Mouse (Mus musculus) yolk sac, embryonic 10.5 days (tissue): Measurements from ENCODE around the gene Itgad.

Source experiments
- DNase-seq: peaks from one replicate; pipeline ENCODE4 v3.0.0-alpha.2; 2017; ENCODE audit warnings: low spot score

Itgad gene

DNA sequence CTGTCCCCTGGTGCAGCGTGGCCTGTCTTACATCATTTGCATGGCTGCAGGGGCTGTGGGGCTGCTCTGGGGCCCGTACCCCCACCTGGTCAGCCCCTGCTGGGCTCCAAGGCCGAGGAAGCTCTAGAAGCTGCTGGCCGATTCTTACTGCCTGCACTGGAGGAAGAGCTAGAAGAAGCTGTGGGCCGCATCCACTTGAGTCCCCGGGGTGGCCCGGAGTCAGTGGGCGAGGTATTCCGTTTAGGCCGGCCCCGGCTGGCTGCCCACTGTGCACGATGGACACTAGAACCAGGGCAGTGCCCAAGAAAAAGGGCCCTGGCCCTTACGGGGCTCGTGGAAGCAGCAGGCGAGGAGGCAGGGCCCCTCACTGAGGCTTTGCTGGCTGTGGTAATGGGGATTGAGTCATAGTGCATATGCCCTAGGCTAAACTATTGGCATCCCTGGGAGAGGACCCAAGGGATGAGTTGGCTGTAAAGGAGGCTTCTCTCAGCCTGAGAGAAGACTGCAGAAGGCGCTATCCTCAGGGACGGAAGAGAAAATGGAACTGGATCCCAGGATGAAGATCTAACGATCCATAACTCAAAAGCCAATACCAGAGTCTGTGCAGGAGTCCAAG is 90.3 kb downstream of the Itgad start:
- no peak for DNase-seq

- no peak for DNase-seq
Measured at GRCm38 (mm10) chr7:128245547-128245946, 91.4 kb downstream of the Itgad start.

DNA sequence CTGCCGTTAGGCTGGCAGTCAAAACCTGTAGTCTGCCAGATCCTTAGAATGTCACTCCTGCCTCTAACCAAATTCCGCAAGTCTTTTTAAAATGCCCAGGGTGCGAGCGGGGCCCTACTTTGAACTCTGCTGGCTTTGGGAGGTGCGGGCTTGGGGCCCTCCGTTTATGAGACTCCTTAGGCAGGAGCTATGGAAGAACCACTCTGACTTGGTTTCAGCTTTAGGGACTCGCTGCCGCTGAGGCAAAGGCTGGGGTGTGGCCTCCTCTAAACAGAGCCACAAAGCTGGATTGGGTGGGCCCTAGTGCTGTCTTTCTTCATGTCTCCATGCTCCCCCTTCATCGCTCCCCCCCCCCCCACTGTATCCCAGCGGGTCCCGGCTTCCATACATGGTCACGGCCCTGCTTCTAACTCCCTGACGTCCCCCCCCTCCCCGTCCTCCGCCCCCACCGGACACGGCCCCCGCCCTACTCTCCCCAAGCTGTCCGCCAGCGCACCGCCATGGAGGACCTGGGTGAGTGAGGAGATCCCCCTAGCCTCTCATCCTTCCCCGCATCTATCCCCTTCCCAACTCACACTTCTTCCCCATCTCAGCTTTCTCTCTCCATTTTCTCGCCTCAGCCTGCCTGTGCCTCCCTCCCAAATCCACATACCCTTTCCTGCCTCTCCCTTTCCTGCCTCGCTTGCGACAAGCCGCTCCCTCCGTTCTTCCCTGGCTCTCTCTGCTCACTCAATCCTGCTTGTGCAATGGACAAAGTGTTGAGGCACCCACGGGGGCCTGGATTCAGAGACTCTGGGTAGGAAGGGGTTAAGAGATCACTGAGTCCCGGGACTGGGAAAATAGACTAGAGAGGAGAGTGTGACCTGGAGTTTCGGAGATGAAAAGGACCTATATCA is 92.6 kb downstream of the Itgad start, which contains the start of gene Tgfb1i1:
Tgfb1i1 (plus strand) TSS at position 317 of the 896 bp plus-strand sequence.
- peak; percentile 74 for DNase-seq

- DNase-seq, result peak; percentile 73
Measured at GRCm38 (mm10) chr7:128247443-128247842, 93.3 kb downstream of the Itgad start.

DNA sequence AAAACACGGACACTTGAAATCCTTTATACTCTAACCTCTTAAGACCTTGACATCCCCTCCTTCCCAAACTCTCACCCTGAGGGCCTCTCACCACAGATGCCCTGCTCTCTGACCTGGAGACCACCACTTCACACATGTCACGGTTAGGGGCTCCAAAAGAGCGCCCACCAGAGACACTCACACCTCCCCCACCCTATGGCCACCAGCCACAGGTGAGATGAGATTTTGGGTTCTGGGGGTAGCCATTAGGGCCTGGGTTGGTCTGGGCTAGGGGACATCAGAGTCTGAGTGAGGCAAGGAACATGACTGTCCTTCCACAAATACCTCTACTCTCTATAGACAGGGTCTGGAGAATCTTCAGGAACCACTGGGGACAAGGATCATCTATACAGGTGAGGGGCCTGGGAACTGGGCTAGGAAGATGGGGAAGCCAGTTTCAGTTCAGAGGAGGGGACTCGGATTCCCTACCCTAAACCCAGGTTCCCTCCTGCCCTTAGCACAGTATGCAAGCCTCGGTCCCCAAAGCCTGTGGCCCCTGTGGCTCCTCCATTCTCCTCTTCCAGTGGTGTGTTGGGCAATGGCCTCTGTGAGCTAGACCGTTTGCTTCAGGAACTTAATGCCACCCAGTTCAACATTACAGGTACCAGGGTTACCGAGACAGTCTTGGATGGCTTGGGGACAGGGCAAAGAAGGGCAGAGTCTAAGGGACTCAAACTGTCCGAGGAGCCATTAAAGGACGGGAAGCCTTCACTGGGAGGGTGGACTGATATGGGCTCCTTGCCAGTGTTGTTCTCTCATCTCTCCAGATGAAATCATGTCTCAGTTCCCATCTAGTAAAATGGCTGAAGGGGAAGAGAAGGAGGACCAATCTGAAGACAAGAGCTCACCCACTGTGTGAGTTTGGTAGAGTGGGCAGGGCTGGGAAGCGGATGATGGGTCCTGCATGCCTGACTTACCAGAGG is 94.2 kb downstream of the Itgad start:
- no peak for DNase-seq

DNA sequence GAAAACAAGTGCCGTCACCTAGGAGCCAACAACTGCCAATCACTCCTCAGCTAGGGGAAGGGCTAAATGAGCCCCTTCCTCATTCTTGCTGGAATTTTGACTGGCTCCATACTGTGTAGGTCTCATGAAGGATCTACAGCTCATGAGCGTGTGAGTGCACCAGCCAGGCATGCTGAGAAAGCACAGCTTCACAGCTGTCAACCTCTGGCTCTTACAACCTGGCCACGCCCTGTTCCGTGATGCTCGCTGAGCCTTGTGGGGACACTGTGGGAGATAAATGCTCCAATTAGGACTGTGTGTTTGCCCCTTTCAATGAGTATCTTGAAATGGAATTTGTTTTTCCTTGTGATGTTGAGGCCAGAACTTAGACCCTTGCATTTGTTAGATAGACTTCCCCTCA is 95.8 kb downstream of the Itgad start:
- no peak for DNase-seq

DNA sequence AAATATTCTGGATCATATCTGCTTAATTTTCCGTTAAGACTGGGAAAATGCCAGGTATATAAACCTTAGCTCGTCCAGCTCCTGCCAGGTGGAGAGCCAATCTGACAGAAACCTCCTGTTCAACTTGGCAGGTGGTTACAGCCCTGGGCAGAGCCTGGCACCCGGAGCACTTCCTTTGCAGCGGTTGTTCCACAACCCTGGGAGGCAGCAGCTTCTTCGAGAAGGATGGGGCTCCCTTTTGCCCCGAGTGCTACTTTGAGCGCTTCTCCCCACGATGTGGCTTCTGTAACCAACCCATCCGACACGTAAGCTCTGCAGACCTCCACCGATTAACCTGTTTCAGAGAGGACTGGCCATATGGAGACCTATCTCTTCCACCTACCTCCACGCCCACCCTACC is 97.8 kb downstream of the Itgad start:
- DNase-seq, result no peak

DNA sequence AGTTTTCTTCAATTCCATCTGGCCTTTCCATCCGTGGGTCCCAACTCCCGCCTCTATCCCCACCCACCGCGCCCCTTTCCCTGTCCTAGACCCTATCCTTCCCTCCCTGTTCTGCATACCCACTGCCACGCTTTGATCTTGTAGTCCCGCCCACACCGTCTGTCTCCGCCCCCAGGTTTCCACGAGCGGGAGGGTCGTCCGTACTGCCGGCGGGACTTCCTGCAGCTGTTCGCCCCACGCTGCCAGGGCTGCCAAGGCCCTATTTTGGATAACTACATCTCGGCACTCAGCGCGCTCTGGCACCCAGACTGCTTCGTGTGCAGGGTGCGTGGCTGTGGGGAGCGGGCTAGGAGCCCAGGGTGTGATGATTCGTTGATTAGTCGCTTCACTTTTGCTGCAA is 98.4 kb downstream of the Itgad start:
- DNase-seq, result no peak

DNA sequence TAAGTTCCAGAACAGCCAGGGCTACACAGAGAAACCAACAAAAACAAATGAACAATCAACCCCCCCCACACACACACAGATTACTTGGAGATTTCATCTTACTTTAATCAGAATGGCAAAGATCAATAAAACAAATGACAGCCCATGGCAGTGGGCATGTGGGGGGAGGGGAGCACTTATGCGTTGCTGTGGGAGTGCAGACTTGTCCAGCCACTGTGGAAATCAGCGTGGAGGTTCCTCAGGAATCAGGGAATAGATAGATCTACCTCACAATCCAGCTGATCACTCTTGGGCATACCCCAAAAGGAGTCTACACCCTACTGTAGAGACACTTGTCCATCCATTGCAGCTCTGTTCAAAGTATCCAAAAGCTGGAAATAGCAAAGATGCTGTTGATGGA is 100.8 kb downstream of the Itgad start:
- no peak for DNase-seq

DNA sequence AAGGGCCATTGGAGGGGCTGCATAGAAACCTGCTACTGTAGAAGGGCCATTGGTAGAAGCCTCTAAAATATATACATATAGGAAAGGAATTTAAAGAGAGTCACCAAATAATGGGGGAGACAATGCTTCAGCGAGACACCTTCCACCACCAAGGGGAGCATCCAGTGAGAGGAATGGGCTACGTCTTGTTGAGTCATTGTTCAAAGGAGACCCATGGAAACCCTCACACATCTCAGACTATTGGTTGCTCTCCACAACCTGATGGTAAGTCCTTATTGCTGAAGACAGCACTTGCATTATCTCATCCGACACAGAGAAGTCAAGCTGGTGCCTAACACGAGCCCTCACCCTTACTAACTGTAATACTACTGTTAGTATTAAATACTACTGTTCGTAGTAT is 101.6 kb downstream of the Itgad start:
- no peak for DNase-seq

DNA sequence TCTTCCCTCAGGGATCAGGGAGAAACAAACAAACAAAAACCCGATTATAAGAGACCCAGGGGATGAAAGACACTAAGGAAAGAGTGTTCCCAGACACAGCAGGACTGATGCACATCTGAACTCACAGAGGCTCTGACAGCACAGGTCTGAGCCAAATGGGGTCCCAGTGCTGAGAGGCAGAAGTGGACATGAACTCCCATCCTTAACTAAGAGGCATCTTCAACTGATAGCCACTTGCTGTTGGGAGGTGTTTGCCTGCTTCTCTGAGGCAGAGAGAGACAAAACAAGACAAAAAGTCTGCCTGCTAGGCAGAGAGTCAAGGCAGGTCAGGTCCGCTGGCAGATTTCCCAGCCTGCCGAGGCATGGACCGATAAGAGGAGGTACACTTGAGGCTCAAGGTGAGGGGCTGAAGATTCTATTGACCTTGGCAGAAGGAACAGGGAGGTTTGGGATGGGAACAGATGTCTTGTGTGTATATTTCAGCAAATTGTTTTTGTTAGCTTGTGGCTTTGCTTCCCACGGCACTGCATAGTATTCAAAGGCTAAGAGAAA is 102.7 kb downstream of the Itgad start:
- no peak for DNase-seq

DNA sequence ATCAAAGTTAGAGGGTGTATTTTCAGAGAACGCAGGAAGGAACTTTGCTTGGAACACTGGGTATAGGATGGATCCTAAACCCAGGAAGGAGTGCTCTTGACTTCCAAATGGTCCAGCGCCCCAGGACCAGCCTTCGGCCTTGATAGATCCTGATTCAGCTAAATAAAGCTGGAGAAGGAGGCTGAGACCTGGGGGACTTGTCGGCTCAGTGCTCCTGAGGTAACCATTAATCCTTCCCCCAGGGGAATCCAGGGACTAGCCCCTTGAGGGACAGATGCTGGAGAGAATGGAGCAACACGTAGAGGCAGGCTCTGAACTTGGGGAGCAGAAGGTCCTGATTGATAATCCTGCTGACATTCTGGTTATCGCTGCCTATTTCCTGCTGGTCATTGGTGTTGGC is 111.2 kb downstream of the Itgad start, which contains the start of gene Slc5a2:
Slc5a2 (plus strand) TSS at position 247 of the 400 bp plus-strand sequence.
- no peak for DNase-seq

GRCm38 (mm10) chr7:128266056-128266455 is 111.9 kb downstream of the Itgad start:
- DNase-seq, result no peak

DNA sequence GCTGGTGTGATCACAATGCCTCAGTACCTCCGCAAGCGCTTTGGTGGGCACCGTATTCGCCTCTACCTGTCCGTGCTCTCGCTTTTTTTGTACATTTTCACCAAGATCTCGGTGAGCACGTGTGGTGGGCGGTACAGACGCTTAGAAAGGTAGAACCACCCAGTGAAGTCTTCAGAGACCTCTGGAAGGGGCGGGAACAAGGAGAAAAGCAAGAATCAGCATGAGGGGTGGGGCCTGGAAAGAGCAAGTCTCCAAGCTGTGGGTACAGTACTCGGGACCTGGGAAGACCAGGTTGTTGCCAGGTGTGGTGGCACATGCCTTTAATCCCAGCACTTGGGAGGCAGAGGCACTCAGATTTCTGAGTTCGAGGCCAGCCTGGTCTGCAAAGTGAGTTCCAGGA is 113.2 kb downstream of the Itgad start:
- no peak for DNase-seq

GRCm38 (mm10) chr7:128267813-128268212 is 113.6 kb downstream of the Itgad start:
- DNase-seq, result no peak

GRCm38 (mm10) chr7:128270431-128270850 is 116.3 kb downstream of the Itgad start:
- peak; percentile 56 for DNase-seq

DNA sequence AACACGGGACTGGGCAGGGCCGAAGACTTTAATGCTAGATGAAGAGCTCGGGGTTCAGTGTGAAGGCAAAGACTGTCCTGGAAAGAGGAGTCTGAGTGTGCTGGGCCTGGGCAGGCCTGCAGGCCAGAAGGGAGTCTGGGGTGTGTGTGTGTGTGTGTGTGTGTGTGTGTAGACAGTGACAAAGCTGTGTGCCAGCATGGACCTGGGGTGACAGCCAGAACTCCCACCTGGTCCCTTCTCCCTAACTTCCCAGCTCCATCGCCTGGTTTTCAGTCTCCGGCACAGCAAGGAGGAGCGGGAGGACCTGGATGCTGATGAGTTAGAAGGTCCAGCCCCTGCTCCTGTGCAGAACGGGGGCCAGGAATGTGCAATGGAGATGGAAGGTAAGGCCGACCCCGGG is 117.3 kb downstream of the Itgad start:
- DNase-seq, result no peak
